13 mouse cellular contexts compared by ENCODE assay signal in genomic region chr13:32939191-32939590, GRCm38 (mm10). TPM values are rescaled to one million over a fixed set of nuclear protein-coding genes. Genes with fewer than 3 reads are reported as not detected.
"Had no signal": no experiment of that assay in that cellular context is flagged by ENCODE, and none has a peak within 500 bp of the region (broad histone marks: within the 10 kb centered on the region; RNA-seq: fewer than 3 reads in every experiment).

No protein-coding gene starts in this region.

RNA-seq across cellular contexts. Expression of gene Serpinb1c, which starts 41.2 kb away (rescaled TPM):
- total RNA-seq: layer of hippocampus, postnatal 25 days; left cerebral cortex, adult 2 months; left cerebral cortex, postnatal 14 days; megakaryocyte, adult 5-6 weeks; neutrophil, adult 5-6 weeks had no signal
- polyA plus RNA-seq: kidney, embryonic 16.5 days; limb, embryonic 10.5 days; limb, embryonic 14.5 days; liver, embryonic 15.5 days; lung, embryonic 14.5 days; midbrain, embryonic 10.5 days; midbrain, embryonic 14.5 days; neural tube, embryonic 12.5 days had no signal
